Mouse (Mus musculus) kidney, postnatal 4 days (tissue): ENCODE results near the gene Zfp423.

ENCODE experiments used
- DNase-seq, 2 experiments: peaks; one replicate each; pipeline ENCODE4 v3.0.0; 2021; ENCODE audit warnings: mixed read lengths in 2 of 2

Zfp423 gene

DNA sequence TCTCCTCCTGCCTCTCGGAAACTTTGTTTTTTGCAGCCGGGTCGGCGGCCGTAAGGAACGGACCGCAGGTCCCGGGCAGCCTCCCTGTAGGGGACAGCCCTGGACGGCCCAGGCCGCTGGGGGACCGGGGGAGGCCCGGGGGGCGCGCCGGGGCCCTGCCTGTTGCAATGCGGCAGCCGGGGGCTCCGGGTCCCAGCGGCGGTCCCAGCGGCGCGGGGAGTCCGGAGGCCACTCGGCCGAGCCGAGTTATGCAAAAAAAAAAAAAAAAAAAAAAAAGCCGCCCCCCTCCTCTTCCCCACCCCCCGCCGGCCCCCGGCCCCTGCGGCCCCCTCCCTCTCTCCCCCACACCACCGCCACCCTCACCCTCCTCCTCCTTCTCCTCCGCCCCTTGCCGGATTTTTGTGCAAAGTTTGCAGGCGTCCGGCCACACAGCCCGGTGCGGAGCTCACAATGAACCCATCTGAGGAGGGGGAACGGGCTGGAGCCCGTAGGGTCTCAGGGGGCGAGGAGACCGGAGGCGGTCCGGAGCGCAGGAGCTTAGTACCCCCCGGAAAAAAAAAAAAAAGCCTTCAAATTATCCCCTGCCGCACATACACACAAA is at the start of gene Zfp423:
Gene Zfp423 (minus strand): TSS at position 276 of the 601 bp plus-strand sequence.
- peak; percentile 67 to 76 for DNase-seq

DNA sequence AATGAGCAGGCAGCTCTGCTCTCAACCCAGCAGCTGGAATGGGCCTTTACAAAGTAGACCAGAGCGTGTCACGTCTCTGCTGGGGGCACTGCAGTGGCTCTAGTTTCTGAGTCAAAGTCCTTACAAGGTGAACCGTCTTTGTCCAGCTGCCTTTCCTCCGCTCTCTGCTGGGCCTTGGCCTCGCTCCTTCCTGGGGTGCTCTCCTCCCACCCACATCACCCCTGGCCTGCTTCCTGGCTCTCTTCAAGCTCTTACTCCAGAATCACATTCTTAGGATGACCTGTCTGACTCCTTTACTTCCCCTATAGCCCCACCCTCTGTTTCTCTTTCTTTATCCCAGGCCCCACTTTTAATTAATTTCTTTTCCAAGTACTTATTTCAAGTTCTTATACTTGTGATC is 47.4 kb upstream of the Zfp423 start:
- peak; percentile 44 to 48 for DNase-seq

DNA sequence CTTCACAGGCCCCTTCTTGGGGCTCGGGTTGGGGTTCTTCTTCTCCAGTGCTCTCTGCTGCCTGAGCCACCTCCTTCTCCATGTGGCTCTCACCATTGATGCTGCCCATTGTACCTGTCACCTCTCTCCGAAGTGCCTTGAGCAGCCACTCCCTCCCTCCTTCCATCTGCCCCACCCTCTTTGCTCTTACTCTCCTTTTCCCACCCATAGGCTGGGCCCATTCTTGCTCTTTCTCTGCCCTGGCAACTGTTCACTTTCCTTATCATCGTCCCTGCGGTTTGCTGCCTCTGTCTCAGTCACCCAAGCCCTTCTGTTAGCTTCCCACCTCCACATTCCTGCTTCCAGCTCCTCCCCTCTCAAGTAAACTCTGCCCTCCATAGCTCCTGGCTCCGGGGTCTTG is 25.4 kb upstream of the Zfp423 start:
- no peak for DNase-seq

DNA sequence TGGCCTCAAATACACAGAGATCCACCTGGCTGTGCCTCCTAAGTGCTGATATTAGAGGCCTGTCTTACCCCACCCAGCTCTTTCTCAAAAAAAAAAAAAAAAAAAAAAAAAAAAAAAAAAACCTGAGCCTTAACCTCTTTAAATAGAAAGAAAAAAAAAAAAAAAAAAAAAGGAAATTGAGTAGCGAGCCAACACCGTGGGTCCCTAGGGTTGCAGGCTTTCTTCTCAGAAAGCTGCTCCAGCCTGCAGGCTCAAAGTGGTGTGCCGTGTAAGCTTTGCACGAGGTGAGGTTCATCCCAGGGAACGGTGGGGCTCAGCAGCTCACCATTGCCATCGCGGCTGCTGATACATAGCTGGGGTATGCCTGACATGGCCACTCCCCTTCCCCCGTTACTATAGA is 24.6 kb upstream of the Zfp423 start:
- DNase-seq = no peak

DNA sequence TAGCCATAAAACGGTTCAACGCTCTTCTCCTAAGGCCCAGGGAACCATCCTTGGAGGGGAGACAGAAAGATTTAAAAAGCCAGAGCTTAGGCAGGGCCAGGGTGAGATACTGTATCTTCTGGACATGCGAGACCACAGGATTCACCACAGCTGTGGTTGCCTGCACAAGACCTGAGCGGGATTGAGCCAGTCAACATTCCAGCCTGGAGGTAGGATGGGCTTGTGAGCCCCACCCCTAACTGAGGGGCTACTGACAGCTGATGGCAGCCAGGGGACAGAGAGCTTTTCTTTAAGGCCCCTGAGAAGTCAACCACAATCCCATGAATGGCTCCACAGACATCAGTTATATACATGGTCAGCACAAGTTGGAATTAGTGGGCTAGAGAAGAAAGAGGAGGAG is 23.5 kb upstream of the Zfp423 start:
- DNase-seq = peak in 1 of 2 experiments; percentile 8

GRCm38 (mm10) chr8:87975466-87975809 is 16.0 kb upstream of the Zfp423 start:
- peak in 1 of 2 experiments; percentile 36 for DNase-seq

- DNase-seq = peak; percentile 52 to 66
Measured at GRCm38 (mm10) chr8:87974759-87975465, 15.5 kb upstream of the Zfp423 start.

DNA sequence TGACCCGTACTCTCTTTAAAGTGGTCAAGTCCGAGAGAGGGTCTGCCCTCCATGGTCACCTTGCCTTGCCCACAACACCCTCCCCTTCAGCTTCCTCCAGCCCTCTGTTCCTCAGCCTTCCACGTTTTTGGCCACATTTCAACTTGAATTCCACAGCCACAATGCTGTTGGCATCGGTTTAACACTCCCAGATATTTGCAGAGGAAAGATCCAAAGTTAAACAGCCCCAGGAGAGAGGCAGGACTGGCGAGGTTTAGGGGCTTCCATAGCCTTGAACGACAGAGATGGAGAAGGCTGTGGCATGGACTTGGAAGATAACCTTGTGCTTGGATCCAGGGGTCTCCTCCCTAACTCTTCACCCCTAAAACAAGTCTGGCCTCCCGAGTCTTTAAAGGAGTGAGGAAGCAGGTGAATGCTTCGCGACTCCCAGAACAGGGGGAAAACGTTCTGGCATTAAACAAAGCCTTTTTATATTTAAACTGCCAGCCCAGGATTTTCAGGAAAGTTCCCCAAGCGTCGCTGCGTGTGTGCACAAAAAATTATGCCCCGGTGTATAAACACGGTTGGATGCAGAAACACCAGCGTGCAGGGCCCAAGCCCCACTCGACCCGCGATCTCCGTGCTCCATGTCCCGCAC is 14.8 kb upstream of the Zfp423 start:
- DNase-seq = peak in 1 of 2 experiments; percentile 10

DNA sequence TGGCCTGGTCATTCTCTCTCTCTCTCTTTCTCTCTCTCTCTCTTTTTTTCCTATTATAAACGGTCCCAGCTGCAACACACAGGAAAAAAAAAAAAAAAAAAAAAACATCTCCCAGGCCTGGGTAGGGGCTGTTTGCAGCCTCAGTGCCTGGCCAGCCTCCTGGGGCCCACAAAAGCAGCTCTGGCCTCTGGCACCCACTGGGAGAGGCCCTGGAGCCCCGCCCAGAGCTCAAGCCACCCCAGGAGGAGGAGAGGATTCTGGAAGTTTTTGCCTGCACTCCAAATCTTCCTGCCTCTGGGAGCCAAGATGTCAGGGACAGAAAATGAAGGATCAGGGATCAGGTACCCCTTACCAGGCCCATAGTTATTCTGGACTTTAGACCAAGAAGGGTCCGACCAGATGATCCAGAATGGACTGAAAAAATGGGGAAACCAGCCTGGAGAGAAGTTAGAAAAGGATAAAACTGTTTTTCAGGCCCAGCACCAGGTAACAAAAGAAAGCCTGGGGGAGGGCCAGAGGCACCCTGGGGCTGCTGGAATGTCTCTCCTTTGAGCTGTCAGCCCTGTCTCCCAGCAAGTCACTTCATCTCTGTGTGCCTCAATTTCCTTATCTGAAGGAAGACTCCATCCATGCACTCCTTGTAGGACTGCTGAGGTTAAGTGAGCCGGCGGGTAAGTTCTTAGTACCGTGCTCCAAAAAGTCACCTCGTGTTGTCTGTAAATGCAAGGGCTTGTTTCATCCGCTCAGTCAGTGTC is 8.6 kb upstream of the Zfp423 start:
- no peak for DNase-seq

DNA sequence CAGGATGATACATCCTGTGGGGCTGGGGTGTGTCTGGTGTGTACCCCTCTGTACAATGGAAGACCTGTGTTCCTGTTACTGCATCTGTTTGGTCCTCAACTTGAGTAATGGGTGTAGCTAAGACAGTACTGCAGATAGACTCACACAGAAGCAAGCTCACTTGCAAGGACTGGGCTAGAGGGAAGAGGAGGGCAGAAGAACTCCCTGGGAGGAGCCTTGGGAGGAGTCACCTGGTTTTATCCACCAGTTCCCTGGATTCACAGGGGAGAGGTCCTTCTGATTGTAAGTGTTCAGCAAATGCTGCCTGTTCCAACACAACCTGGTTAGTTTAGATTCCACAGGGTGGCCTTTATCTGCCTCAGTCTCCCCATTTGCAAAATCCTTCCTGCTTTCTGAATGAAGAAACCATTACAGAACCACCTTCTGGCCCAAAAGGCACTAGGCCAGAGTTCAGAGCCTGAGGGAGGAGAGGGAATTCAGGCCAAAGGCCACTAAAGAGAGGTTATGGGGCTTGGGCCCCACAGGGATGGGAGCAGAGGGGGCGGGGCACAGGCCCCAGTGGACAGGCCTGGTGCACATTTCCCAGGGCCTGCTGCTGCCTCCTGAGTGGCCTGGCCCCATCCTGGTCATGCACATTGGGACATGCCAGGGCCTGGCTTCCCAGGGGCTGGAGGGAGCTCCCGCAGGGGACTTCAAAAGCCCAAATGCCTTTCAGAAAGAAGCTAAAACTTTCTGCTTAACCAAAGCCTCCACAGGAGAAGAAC is 7.8 kb upstream of the Zfp423 start:
- no peak for DNase-seq

DNA sequence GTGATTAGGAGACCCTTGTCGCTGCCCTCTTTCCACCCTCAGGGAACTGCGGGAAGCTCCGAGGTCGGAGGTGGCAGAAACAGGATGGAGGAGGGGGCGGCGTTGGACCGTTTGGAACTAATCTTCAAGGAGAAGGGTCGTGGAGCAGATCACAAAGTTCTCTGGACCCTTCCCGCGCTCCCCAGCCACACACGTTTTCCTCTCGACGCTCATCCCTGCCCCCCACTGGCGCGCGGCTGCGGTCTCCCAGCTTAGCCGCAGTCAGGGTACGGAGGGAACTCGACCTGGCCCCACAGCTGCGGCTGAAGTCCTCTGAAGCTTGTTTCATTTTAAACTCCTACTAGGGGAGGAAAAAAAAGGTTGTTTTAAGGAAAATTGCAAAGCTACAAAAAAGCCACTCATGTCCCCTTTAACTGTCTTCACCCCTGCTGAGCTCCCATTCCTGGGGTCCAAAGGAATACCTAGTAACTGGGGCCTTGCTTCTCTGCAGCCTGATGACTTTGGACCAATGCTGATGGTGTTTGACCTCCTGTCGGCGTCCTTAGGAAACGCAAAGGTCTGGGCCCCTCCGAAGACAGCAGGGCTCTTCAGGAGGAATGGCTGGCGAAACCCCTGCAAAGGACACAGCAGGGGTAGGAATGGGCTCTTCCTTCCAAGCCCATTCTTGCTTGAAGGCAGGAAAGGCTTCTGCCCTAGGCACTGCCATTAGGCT is 3.3 kb upstream of the Zfp423 start:
- DNase-seq = peak; percentile 29 to 36

GRCm38 (mm10) chr8:87961680-87962513 is 2.5 kb upstream of the Zfp423 start:
- peak; percentile 73 to 79 for DNase-seq

DNA sequence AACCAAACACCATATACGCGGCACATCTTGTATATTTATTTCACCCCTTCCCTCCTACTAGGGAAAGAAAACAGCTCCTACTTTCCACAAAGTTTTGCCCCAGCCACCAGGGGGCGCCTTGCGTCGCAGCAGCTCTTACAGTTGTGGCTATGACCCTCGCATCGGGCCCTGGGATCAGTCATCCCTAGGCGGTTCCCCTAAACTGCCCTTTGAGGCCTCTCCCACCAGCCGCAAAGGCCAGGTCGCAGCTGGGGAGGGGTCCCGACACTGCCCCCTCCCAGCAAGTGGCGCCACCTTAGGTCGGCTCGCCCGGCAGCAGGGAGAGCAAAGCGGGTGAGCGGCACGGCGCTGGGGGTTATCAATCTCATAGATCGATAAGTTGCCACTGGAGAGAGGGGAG is 1.7 kb upstream of the Zfp423 start:
- peak; percentile 66 to 71 for DNase-seq

DNA sequence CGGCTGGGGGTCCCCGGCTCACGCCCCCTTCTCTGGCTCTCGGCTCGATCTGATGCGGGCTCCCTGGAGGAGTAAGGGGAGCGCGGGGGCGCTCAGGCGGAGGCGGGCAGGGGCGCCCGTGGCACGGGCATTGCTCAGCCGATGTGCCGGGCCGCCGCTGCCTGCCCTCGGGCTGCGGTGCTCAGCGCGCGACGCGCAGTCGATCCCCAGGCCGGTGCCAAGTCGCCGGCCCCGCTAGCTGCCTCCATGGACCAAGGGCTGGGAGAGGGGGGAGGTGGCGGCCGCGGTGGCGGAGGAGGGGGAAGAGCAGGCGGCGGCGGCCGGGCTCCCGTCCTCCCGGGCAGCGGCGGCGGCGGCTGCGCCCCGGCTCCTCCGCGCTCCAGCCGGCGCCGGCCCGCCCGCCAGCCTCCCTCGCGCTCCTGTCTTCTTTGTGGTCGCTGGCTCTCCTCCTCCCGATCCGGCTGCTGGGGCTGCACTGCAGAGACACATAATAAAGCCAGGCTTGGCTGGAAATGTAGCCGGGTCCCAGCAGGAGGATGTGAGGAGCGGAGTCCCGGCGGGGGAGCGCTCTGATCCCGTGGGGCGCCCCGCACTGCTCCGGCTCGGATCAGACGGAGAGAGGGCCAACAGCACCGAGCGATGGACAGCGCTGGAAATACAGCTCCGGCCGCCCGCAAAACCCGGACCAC is 810 bp upstream of the Zfp423 start:
- DNase-seq = peak; percentile 87 to 93

GRCm38 (mm10) chr8:87958451-87959319 is 710 bp downstream of the Zfp423 start:
- peak; percentile 81 to 89 for DNase-seq

- DNase-seq = peak; percentile 73 to 82
Measured at GRCm38 (mm10) chr8:87957871-87958450, 1.4 kb downstream of the Zfp423 start.

GRCm38 (mm10) chr8:87956001-87956400 is 3.4 kb downstream of the Zfp423 start:
- DNase-seq = no peak

GRCm38 (mm10) chr8:87953473-87953872 is 5.9 kb downstream of the Zfp423 start:
- no peak for DNase-seq

- DNase-seq = no peak
Measured at GRCm38 (mm10) chr8:87952298-87952697, 7.1 kb downstream of the Zfp423 start.
